Mouse (Mus musculus) megakaryocyte, embryonic 14.5 days (primary cell): Measurements from ENCODE around the gene Npl.

Experiments
- FLI1 ChIP-seq: IDR thresholded peaks from 2 replicates; pipeline ENCODE4 v1.6.1; 2012; ENCODE audit warnings: low read length, inconsistent platforms, mixed read lengths
- GATA1 ChIP-seq: IDR thresholded peaks from 3 replicates; pipeline ENCODE4 v1.6.1; 2012; ENCODE audit warnings: mixed read lengths, low read length, inconsistent platforms, borderline replicate concordance

DNA sequence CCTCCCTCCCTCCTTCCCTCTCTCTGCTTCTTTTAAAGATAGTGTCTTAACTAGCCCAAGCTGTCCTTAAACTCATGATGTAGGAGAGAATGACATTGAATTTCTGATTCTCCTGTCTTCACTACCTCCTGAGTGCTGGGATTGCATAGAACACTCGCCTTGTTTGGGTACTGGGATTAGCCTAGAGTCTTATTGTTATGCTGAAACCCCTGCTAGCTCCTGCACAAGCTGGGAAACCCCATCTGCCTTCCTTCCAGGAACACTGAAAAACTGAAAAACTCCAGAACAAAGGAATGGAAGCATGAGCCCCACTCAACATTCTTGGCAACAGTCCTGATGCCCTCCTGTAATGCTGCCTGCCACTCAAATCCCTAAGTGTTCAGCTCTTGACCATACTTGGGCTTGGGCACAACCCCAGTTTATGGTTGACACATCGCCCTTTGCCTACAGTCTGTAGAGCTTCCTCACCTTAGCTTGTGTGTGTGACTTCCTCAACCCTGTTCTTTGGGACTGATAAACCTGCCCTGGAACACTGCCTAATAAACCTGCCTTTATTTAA, 40.4 kb upstream of the Npl start:
- no peak for TF ChIP-seq GATA1
- no peak for TF ChIP-seq FLI1
